Mouse (Mus musculus) heart, embryonic 16.5 days (tissue): ENCODE measurements around the gene Chst11. TPM values are rescaled to one million over a fixed set of nuclear protein-coding genes. Genes with fewer than 3 reads are reported as not detected.

Experiments used
- ATAC-seq: fragments of 200-750 bp; cut with Nextera tagmentation; replicated peaks from 2 replicates; pipeline ENCODE4 v1.8.0; 2017; ENCODE audit warnings: moderate number of reproducible peaks; ENCODE audit not compliant: insufficient read depth, low FRiP score; ENCODE audit errors: extremely low read depth
- H3K27ac ChIP-seq: fragments of 300-500 bp; sonication (generic); 2 replicates; pipeline ENCODE4 v1.5.1; 2014; ENCODE audit warnings: mild to moderate bottlenecking, low read length, control low read depth, moderate library complexity
- H3K27me3 ChIP-seq: fragments of 300-500 bp; sonication (generic); 2 replicates; pipeline ENCODE4 v1.6.1; 2014; ENCODE audit warnings: low read length, mixed read lengths; ENCODE audit not compliant: control insufficient read depth, insufficient read depth
- H3K36me3 ChIP-seq: fragments of 300-500 bp; sonication (generic); 2 replicates; pipeline ENCODE4 v1.6.1; 2014; ENCODE audit not compliant: control insufficient read depth, insufficient read depth
- H3K4me1 ChIP-seq: fragments of 300-500 bp; sonication (generic); 2 replicates; pipeline ENCODE4 v1.6.1; 2014; ENCODE audit warnings: low read length, mixed read lengths; ENCODE audit not compliant: control insufficient read depth, insufficient read depth
- H3K4me2 ChIP-seq: fragments of 300-500 bp; sonication (generic); 2 replicates; pipeline ENCODE4 v1.6.1; 2014; ENCODE audit warnings: low read depth, mild to moderate bottlenecking, control low read depth, low read length
- H3K4me3 ChIP-seq: fragments of 300-500 bp; sonication (generic); 2 replicates; pipeline ENCODE4 v1.5.1; 2014; ENCODE audit warnings: mild to moderate bottlenecking, control low read depth, low read length
- H3K9ac ChIP-seq: fragments of 300-500 bp; sonication (generic); 2 replicates; pipeline ENCODE4 v1.6.1; 2014; ENCODE audit warnings: low read length, control low read depth
- H3K9me3 ChIP-seq: fragments of 300-500 bp; sonication (generic); replicated peaks from 2 replicates; pipeline ENCODE4 v1.6.1; 2016; ENCODE audit warnings: low read length; ENCODE audit not compliant: control insufficient read depth
- WGBS: fragments of 180-500 bp; shearing (Covaris S2); extraction: QIAGEN DNeasy Blood & Tissue Kit; methylation state at CpG from one replicate; pipeline ENCODE4 v1.1.7; 2014; 5-methylcytosine and 5-hydroxymethylcytosine counted together
- polyA plus RNA-seq: library from polyadenylated mRNA; unstranded; fragments of >200 nt; fragmentation: Nextera tagmentation; extraction: Ambion mirVana; gene quantifications from 2 replicates; pipeline ENCODE4 v1.2.1, GENCODE M21; 2015

Gene Chst11
- polyA plus RNA-seq, 1 experiment from 2014 or later: 2.6 TPM

GRCm38 (mm10) chr10:83137103-83137502, 151.8 kb downstream of the Chst11 start:
- Histone ChIP-seq H3K9ac (no peak overlapping the region), H3K9me3 (no peaks in the 10 kb centered on the region), H3K27ac (no peak overlapping the region), H3K36me3 (no peaks in the 10 kb centered on the region), H3K4me3 (no peak overlapping the region), H3K4me2 (no peak overlapping the region), H3K27me3 (no peaks in the 10 kb centered on the region), H3K4me1 (peaks cover 6% of the 10 kb centered on the region; the same call in 1 of the 2 replicates)
- ATAC-seq: no peak
- WGBS: 72% methylated on average over 7 of the region's 7 CpGs

DNA sequence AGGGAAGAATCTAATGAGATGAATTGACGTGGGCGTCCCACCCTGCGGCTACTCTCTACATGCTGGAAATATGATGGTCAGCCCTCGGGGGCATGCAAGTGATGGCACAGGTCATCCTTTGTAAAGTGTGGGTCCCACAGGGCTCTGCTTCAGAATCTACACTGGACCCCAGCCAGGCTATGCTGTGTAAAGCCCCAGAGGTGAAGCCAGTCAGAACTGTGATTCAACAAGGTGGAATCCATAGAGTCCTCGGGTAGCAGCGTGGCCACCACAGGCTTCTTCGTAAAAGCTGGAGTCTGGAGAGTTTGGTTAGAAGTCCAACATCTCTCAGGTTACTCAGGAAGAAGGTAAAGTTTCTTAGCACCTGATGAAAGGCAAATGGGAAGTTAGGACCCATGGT, 154.0 kb downstream of the Chst11 start:
- Histone ChIP-seq H3K36me3 (no peaks in the 10 kb centered on the region), H3K9me3 (no peaks in the 10 kb centered on the region), H3K4me1 (peaks cover 6% of the 10 kb centered on the region), H3K4me3 (no peak overlapping the region), H3K27ac (no peak overlapping the region), H3K4me2 (no peak overlapping the region), H3K27me3 (no peaks in the 10 kb centered on the region), H3K9ac (no peak overlapping the region)
- no peak for ATAC-seq
- WGBS: 87% methylated on average over 7 of the region's 7 CpGs

DNA sequence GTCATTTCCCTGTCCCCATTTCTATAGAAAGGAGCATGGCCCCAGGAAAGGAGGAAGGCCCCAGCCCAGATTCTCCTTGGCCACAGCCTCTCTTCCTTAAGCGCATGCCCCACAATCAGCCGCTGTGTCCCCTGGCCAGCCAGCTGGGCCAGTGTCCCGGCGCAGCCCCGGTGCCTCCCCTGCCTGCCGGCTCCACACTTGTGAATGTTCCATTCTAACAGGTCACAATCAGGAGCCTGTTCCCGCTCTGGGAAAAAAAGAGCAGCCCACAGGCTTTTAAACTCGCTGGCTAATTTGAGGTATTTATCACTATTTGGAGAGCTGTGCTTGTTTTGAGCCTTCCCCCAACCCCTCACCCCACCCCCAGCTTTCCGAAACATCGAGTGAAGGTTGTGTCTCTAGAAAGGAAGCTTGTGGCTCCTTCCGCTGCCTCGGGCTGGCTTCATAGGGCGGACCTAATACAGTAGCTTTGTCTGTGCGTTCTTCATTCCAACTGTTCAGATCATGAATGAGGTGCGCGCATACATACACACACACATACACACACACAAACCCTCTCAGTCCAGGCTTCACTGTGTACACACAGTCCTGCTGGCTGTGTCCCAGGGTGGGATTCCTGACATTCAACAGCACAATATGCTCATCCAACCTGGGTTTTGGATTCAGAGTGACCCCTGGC, 155.1 kb downstream of the Chst11 start:
- Histone ChIP-seq H3K27ac (no peak overlapping the region), H3K4me1 (peaks cover 6% of the 10 kb centered on the region), H3K27me3 (no peaks in the 10 kb centered on the region), H3K4me2 (no peak overlapping the region), H3K4me3 (no peak overlapping the region), H3K9me3 (no peaks in the 10 kb centered on the region), H3K36me3 (no peaks in the 10 kb centered on the region), H3K9ac (no peak overlapping the region)
- 58% methylated on average over 16 of the region's 16 CpGs for WGBS
- no peak; the same call in 1 of the 2 replicates for ATAC-seq

DNA sequence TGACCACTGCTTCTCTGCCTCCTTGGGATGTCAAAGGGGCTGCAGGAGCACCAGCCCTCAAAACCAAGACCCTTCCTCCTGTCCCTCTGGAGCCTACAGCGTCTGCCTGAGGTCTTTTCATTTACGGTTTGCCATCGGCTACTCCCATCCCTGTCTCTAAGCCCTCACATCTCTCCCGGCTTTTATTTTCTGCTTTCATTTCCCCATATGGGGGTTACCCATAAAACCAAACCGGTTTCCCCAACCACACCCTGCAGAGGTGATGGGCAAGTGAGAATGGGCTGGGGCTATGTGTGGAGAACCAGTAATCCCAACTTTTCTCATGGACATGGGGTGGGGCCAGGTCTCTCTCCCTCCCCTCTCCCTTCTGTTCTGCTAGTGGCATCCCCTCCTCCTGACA, 156.1 kb downstream of the Chst11 start:
- no peaks in the 10 kb centered on the region for H3K9me3 ChIP-seq
- H3K4me2 ChIP-seq: no peak overlapping the region
- no peak for ATAC-seq
- WGBS: 85% methylated on average over 5 of the region's 5 CpGs
- no peak overlapping the region for H3K4me3 ChIP-seq
- H3K4me1 ChIP-seq: peaks cover 6% of the 10 kb centered on the region
- no peak overlapping the region for H3K27ac ChIP-seq
- H3K36me3 ChIP-seq: no peaks in the 10 kb centered on the region
- no peaks in the 10 kb centered on the region for H3K27me3 ChIP-seq
- H3K9ac ChIP-seq: no peak overlapping the region

- WGBS: 83% methylated on average over 10 of the region's 10 CpGs
- Histone ChIP-seq H3K27ac (no peak overlapping the region), H3K4me2 (no peak overlapping the region), H3K9ac (no peak overlapping the region), H3K9me3 (no peaks in the 10 kb centered on the region), H3K36me3 (no peaks in the 10 kb centered on the region), H3K4me3 (no peak overlapping the region), H3K4me1 (peaks cover 6% of the 10 kb centered on the region), H3K27me3 (no peaks in the 10 kb centered on the region)
- no peak for ATAC-seq
These were observed 157.8 kb downstream of the Chst11 start for GRCm38 (mm10) chr10:83143049-83143448.

DNA sequence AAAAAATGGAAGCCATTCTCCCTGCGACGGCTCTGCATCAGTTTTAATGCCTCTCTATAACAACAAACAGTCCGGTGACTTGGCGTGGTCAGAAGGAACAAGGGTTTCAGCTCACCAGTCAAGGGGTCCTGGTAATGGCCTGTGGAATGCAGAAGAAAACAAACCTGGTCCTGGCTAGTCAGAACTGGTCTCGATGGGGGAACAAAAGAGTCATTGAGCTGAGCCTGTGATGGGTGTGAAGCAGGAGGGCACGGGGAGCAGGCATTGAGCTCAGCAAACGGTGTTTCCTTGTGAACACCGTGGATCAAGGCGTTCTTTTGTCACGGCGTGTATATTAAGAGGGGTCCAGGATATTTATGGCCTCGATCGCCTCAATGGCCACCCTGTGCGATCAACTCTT, 160.5 kb downstream of the Chst11 start:
- Histone ChIP-seq H3K4me3 (no peak overlapping the region), H3K36me3 (no peaks in the 10 kb centered on the region), H3K9ac (no peak overlapping the region), H3K27ac (no peak overlapping the region), H3K4me1 (peaks cover 4% of the 10 kb centered on the region), H3K4me2 (no peak overlapping the region), H3K27me3 (no peaks in the 10 kb centered on the region), H3K9me3 (no peaks in the 10 kb centered on the region)
- WGBS: 74% methylated on average over 14 of the region's 14 CpGs
- no peak for ATAC-seq

DNA sequence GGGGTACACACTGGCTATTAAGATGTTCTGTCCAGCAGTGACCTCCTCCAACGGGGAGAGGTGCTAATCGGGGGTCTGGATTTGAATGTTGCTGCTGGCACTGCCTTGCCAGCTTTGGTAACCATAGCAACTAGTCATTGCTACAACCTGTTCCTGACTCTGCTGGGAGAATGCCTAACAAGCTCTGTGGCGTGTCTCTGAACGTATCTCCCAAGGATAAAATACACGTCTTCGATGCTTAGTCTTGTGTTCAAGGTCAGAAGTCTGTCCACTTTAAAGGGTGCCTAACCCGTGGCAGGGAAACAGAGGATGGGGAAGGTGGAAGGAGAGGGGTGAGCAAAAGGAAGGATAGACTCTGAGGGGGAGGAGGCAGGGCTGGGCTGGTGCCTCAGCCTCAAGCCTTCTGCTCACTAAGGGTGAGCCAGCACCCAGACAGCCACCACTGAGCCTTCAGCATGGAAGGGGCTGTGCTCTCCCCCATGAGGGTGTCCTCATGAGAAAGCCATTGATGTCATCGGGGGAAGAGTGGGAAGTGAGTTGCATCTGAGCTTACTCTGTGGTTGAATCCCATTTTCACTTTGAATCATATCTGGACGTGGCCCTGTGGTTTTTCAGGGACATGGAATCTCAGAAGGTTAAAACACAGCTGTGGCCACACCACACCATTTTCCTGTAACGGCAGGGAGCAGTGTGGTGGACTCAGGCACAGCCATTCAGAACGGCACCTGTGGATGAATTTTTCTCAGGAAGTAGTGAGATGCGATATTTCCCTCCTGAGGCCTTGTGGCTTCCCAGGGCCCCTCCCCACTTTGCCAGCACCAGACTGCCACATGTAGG, 164.3 kb downstream of the Chst11 start:
- WGBS: 77% methylated on average over 12 of the region's 12 CpGs
- Histone ChIP-seq H3K4me1 (peaks cover 33% of the 10 kb centered on the region), H3K36me3 (no peaks in the 10 kb centered on the region), H3K9ac (no peak overlapping the region), H3K9me3 (no peaks in the 10 kb centered on the region), H3K27me3 (no peaks in the 10 kb centered on the region), H3K4me2 (no peak overlapping the region), H3K4me3 (no peak overlapping the region), H3K27ac (no peak overlapping the region)
- no peak for ATAC-seq

DNA sequence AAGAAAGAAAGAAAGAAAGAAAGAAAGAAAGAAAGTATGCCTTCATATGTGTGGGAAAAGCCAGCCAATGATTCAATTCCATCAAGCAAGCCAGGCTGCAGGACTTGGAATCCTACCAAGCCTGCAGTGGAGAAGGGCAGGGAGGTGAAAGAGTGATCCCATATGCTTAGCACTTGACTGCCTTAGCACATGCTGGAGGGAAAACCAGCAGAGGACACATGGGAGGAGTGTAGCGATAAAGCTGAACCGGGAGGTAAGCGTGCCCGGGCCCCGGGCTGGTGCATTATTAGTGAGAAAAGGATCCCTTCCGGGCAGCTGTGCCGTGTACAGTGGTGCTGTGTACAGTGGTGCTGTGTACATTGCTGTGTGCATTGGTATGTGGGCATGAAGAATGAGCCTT, 165.3 kb downstream of the Chst11 start:
- H3K4me2 ChIP-seq: 0 out of 2 replicates have a peak overlapping the region, but pooled peaks have one; percentile 10
- ATAC-seq: peak; percentile 69

DNA sequence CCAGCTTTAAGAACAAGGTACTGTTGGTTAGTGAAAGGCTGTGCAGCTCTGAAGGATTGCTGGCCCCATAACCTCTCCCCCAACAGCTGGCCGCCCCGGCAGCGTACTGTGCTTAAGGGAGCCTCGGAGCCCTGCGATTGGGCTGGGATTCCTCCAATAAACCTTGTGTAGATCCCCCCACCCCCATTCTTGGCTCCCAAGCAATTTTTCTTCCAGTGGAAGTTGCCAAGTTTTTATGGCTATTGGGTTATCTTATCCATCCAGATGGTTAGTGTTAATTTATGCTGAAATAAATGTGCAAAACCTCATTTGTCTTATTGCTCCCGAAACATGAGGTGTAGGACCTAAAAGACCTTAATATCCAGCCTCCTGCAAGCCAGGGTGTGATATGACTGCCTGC, 166.1 kb downstream of the Chst11 start:
- no peak for ATAC-seq
- no peak overlapping the region for H3K27ac ChIP-seq
- H3K36me3 ChIP-seq: no peaks in the 10 kb centered on the region
- no peak overlapping the region for H3K9ac ChIP-seq
- no peak overlapping the region for H3K4me2 ChIP-seq
- H3K9me3 ChIP-seq: no peaks in the 10 kb centered on the region; the same call in 1 of the 2 replicates
- H3K4me1 ChIP-seq: peaks cover 33% of the 10 kb centered on the region
- H3K4me3 ChIP-seq: no peak overlapping the region
- no peaks in the 10 kb centered on the region for H3K27me3 ChIP-seq
- 65% methylated on average over 6 of the region's 6 CpGs for WGBS

More for the DNA sequence above, 165.3 kb downstream of the Chst11 start:
- Histone ChIP-seq H3K9me3 (no peaks in the 10 kb centered on the region), H3K9ac (no peak overlapping the region), H3K36me3 (no peaks in the 10 kb centered on the region), H3K4me3 (no peak overlapping the region), H3K4me1 (peaks cover 33% of the 10 kb centered on the region), H3K27ac (peak overlapping the region; percentile 68), H3K27me3 (no peaks in the 10 kb centered on the region)
- 41% methylated on average over 7 of the region's 7 CpGs for WGBS
